Comparison of ENCODE assay signal across 25 mouse cellular contexts in the genomic region with DNA sequence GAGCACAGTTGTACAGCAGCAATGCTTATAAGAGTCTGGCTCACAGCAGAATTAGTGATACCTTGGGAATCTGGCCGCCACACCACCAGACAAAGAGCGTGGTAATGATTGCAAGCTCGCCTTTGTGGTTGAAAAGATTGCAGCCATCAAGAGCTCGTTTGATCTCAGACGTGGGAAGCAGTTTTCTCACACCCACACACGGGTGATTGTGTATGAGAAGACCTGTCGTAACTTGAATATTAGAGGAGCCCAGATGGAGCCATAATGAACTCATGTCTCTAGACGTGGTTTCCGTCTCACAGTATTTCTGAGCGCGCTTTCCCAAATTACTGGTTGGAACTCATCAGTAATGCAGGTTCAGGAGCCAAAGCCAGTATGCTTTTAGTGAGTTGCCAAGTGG. TPM values are rescaled to one million over a fixed set of nuclear protein-coding genes. Genes with fewer than 3 reads are reported as not detected.
DNase-seq lines count a peak whose midpoint lies in the region; ATAC-seq lines count a peak whose summit lies in the region.
"Had no signal": no experiment of that assay in that cellular context is flagged by ENCODE, and none has a peak within 500 bp of the region (broad histone marks: within the 10 kb centered on the region; RNA-seq: fewer than 3 reads in every experiment).

No protein-coding gene starts in this region.

- peak; percentile 27 for DNase-seq in embryonic facial prominence, embryonic 14.5 days (ENCODE audit: low spot score)
- no peak for DNase-seq in embryonic facial prominence, embryonic 10.5 days (ENCODE audit: low spot score)
- no peak for DNase-seq in forebrain, embryonic 10.5 days (ENCODE audit: extremely low spot score, low spot score)
- DNase-seq in Muller cell, postnatal 12 days (ENCODE audit: inconsistent ontology term) = peak; percentile 16
- peak; percentile 98 for DNase-seq in gonadal fat pad, adult 2 months (ENCODE audit: low read depth)
- DNase-seq in cerebellum, adult 11-12 months = no peak
- DNase-seq: adrenal gland, postnatal 10 days; B cell, adult 2 months; cerebellum, adult 18-20 months; cerebellum, adult 9-11 months; cerebellum, postnatal 36 days; gastrocnemius, postnatal 10 days; heart, adult 2 months; kidney, adult 2 months had no signal

- no peaks in the 10 kb centered on the region for H3K27me3 ChIP-seq in embryonic facial prominence, embryonic 14.5 days (replicated peaks; ENCODE audit: control insufficient read depth, insufficient read depth, low read length)
- H3K27me3 ChIP-seq in embryonic facial prominence, embryonic 10.5 days (replicated peaks; ENCODE audit: low read depth, poor library complexity, severe bottlenecking) = no peaks in the 10 kb centered on the region
- H3K27me3 ChIP-seq in forebrain, embryonic 16.5 days (replicated peaks; ENCODE audit: control insufficient read depth, insufficient read depth, low read length) = no peaks in the 10 kb centered on the region
- H3K27me3 ChIP-seq in forebrain, embryonic 10.5 days (ENCODE audit: poor library complexity, severe bottlenecking) = no peaks in the 10 kb centered on the region
- H3K27me3 ChIP-seq: embryonic facial prominence, embryonic 15.5 days; heart, embryonic 12.5 days; intestine, embryonic 15.5 days had no signal

- 82% methylated on average over 11 of the region's 11 CpGs for WGBS in embryonic facial prominence, embryonic 14.5 days
- WGBS in embryonic facial prominence, embryonic 10.5 days = 87% methylated on average over 11 of the region's 11 CpGs
- WGBS in forebrain, embryonic 16.5 days = 39% methylated on average over 11 of the region's 11 CpGs
- 87% methylated on average over 11 of the region's 11 CpGs for WGBS in forebrain, embryonic 10.5 days

- no peaks in the 10 kb centered on the region for H3K36me3 ChIP-seq in embryonic facial prominence, embryonic 14.5 days (ENCODE audit: control insufficient read depth, insufficient read depth, low read length)
- H3K36me3 ChIP-seq in embryonic facial prominence, embryonic 10.5 days (replicated peaks) = no peaks in the 10 kb centered on the region
- no peaks in the 10 kb centered on the region for H3K36me3 ChIP-seq in forebrain, embryonic 16.5 days (ENCODE audit: control insufficient read depth, insufficient read depth)
- H3K36me3 ChIP-seq in forebrain, embryonic 10.5 days (replicated peaks) = 0 out of 2 replicates have a peak, but pooled peaks cover 4% of the 10 kb centered on the region
- H3K36me3 ChIP-seq: embryonic facial prominence, embryonic 15.5 days; G1E; heart, embryonic 12.5 days; hindbrain, embryonic 10.5 days; intestine, embryonic 15.5 days had no signal

- peak; percentile 44; the same call in 1 of the 2 replicates for ATAC-seq in embryonic facial prominence, embryonic 14.5 days (ENCODE audit: low read depth)
- ATAC-seq in forebrain, embryonic 16.5 days = peak; percentile 52; the same call in 1 of the 2 replicates
- ATAC-seq: CD4-positive, CD25-positive, alpha-beta regulatory T cell, adult 4 months; intestine, embryonic 15.5 days had no signal

- H3K4me1 ChIP-seq in embryonic facial prominence, embryonic 14.5 days (ENCODE audit: control insufficient read depth, insufficient read depth, low read length) = no peaks in the 10 kb centered on the region
- H3K4me1 ChIP-seq in embryonic facial prominence, embryonic 10.5 days = peaks cover 11% of the 10 kb centered on the region
- H3K4me1 ChIP-seq in forebrain, embryonic 16.5 days (replicated peaks; ENCODE audit: control insufficient read depth, insufficient read depth, low read length) = peaks cover 3% of the 10 kb centered on the region; the same call in 1 of the 2 replicates
- peaks cover 10% of the 10 kb centered on the region for H3K4me1 ChIP-seq in forebrain, embryonic 10.5 days
- H3K4me1 ChIP-seq: embryonic facial prominence, embryonic 15.5 days had no signal

- no peak overlapping the region for H3K4me2 ChIP-seq in embryonic facial prominence, embryonic 14.5 days (ENCODE audit: low read depth, low read length)
- H3K4me2 ChIP-seq in forebrain, embryonic 16.5 days (ENCODE audit: low read length) = no peak overlapping the region
- H3K4me2 ChIP-seq: embryonic facial prominence, embryonic 15.5 days; heart, embryonic 12.5 days; hindbrain, embryonic 14.5 days; intestine, embryonic 15.5 days had no signal

- no peaks in the 10 kb centered on the region for H3K9me3 ChIP-seq in embryonic facial prominence, embryonic 14.5 days (ENCODE audit: control insufficient read depth, low read length)
- no peaks in the 10 kb centered on the region for H3K9me3 ChIP-seq in embryonic facial prominence, embryonic 10.5 days
- no peaks in the 10 kb centered on the region for H3K9me3 ChIP-seq in forebrain, embryonic 16.5 days (ENCODE audit: control insufficient read depth, low read length)
- H3K9me3 ChIP-seq in forebrain, embryonic 10.5 days = no peaks in the 10 kb centered on the region
- H3K9me3 ChIP-seq: embryonic facial prominence, embryonic 15.5 days; G1E; heart, embryonic 12.5 days; hindbrain, embryonic 10.5 days; intestine, embryonic 15.5 days had no signal

- no peak overlapping the region for H3K4me3 ChIP-seq in embryonic facial prominence, embryonic 14.5 days (ENCODE audit: low read depth, low read length)
- H3K4me3 ChIP-seq in embryonic facial prominence, embryonic 10.5 days = no peak overlapping the region
- no peak overlapping the region for H3K4me3 ChIP-seq in forebrain, embryonic 16.5 days (replicated peaks; ENCODE audit: low read length)
- H3K4me3 ChIP-seq in forebrain, embryonic 10.5 days = no peak overlapping the region
- H3K4me3 ChIP-seq: embryonic facial prominence, embryonic 15.5 days; erythroblast, embryonic 14.5 days; heart, adult 2 months; heart, embryonic 12.5 days; hindbrain, embryonic 10.5 days; intestine, embryonic 15.5 days had no signal

- H3K27ac ChIP-seq in embryonic facial prominence, embryonic 14.5 days (replicated peaks; ENCODE audit: low read depth, low read length) = no peak overlapping the region
- H3K27ac ChIP-seq in embryonic facial prominence, embryonic 10.5 days (replicated peaks) = no peak overlapping the region
- no peak overlapping the region for H3K27ac ChIP-seq in forebrain, embryonic 16.5 days (ENCODE audit: low read length)
- no peak overlapping the region for H3K27ac ChIP-seq in forebrain, embryonic 10.5 days
- H3K27ac ChIP-seq: embryonic facial prominence, embryonic 15.5 days; heart, adult 2 months; hindbrain, embryonic 10.5 days; hindbrain, embryonic 14.5 days; intestine, embryonic 15.5 days had no signal

- H3K9ac ChIP-seq in embryonic facial prominence, embryonic 14.5 days (ENCODE audit: low read depth, low read length) = no peak overlapping the region
- H3K9ac ChIP-seq in forebrain, embryonic 16.5 days (replicated peaks; ENCODE audit: low read depth, low read length) = no peak overlapping the region
- H3K9ac ChIP-seq: embryonic facial prominence, embryonic 15.5 days; heart, embryonic 12.5 days; hindbrain, embryonic 14.5 days; intestine, embryonic 15.5 days had no signal

RNA-seq across cellular contexts. Expression of gene Dcbld1, which starts 20.0 kb away (rescaled TPM):
- polyA plus RNA-seq in embryonic facial prominence, embryonic 14.5 days (2014; fragmentation: Nextera tagmentation; extraction: Ambion mirVana) = 12.8 and 13.6 TPM in 2 replicates
- polyA plus RNA-seq in embryonic facial prominence, embryonic 10.5 days (2016; fragmentation: Nextera tagmentation; extraction: Ambion mirVana) = 23.3 and 24.2 TPM in 2 replicates
- polyA plus RNA-seq in forebrain, embryonic 16.5 days (2015; fragmentation: Nextera tagmentation; extraction: Ambion mirVana) = 20.1 and 22.0 TPM in 2 replicates
- 25.3 and 26.8 TPM in 2 replicates for polyA plus RNA-seq in forebrain, embryonic 10.5 days (2016; fragmentation: Nextera tagmentation; extraction: Ambion mirVana)
- polyA plus RNA-seq in gonadal fat pad, adult 2 months (2012; rRNA removed) = 6.0 and 7.9 TPM in 2 replicates
- polyA plus RNA-seq: CD4-positive, CD25-positive, alpha-beta regulatory T cell, adult 4 months; G1E had no signal

RNA-seq across cellular contexts. Expression of gene Ros1, which starts 58.4 kb away (rescaled TPM):
- 0.11 TPM in 1 of 2 replicates, not detected in the other for polyA plus RNA-seq in embryonic facial prominence, embryonic 14.5 days (2014; fragmentation: Nextera tagmentation; extraction: Ambion mirVana)
- polyA plus RNA-seq in embryonic facial prominence, embryonic 10.5 days (2016; fragmentation: Nextera tagmentation; extraction: Ambion mirVana) = not detected in 2 replicates
- polyA plus RNA-seq in forebrain, embryonic 16.5 days (2015; fragmentation: Nextera tagmentation; extraction: Ambion mirVana) = not detected in 2 replicates
- not detected in 2 replicates for polyA plus RNA-seq in forebrain, embryonic 10.5 days (2016; fragmentation: Nextera tagmentation; extraction: Ambion mirVana)
- 17.4 and 25.3 TPM in 2 replicates for polyA plus RNA-seq in gonadal fat pad, adult 2 months (2012; rRNA removed)
- polyA plus RNA-seq: CD4-positive, CD25-positive, alpha-beta regulatory T cell, adult 4 months; embryonic facial prominence, embryonic 15.5 days; erythroblast, embryonic 14.5 days; frontal cortex, adult 2 months; G1E; heart, adult 2 months; heart, embryonic 16.5 days; hindbrain, embryonic 10.5 days; hindbrain, embryonic 14.5 days had no signal

Comparison
In these comparisons a context has a peak if more than half of its experiments do, and no peak if none do; other contexts are left out.
1. DNase-seq: peak in embryonic facial prominence, embryonic 14.5 days (single experiment), Muller cell, postnatal 12 days (single experiment) and gonadal fat pad, adult 2 months (single experiment); none in embryonic facial prominence, embryonic 10.5 days (single experiment), forebrain, embryonic 10.5 days (single experiment) and cerebellum, adult 11-12 months (single experiment).
2. RNA of gene Ros1, which starts 58.4 kb away (polyA plus RNA-seq): 17.4 to 25.3 TPM in gonadal fat pad, adult 2 months; 0.11 TPM in embryonic facial prominence, embryonic 14.5 days, not detected in forebrain, embryonic 10.5 days, not detected in embryonic facial prominence, embryonic 10.5 days and not detected in forebrain, embryonic 16.5 days; every median in the first group is over 10 times any median in the second.